Mouse (Mus musculus) spleen, adult 2 months (tissue): ENCODE measurements around the gene Zfp688. TPM values are rescaled to one million over a fixed set of nuclear protein-coding genes. Genes with fewer than 3 reads are reported as not detected.

ENCODE experiments used
- DNase-seq, 2 experiments: peaks; one replicate each; pipeline versions ENCODE4 v3.0.0 to v3.0.0-alpha.2; 2012 to 2021; ENCODE audit warnings: low spot score in 2 of 2, low read depth in 1 of 2
- H3K27ac ChIP-seq: fragments of 200-500 bp; 2 replicates; pipeline ENCODE4 v1.5.1; 2012; ENCODE audit warnings: low read length, inconsistent platforms; ENCODE audit not compliant: insufficient read depth
- H3K27me3 ChIP-seq: fragments of 200-500 bp; 2 replicates; pipeline ENCODE4 v1.6.1; 2012; ENCODE audit warnings: mild to moderate bottlenecking, moderate library complexity, low read length, inconsistent platforms; ENCODE audit not compliant: control insufficient read depth, insufficient read depth
- H3K36me3 ChIP-seq: fragments of 200-500 bp; 2 replicates; pipeline ENCODE4 v1.6.1; 2012; ENCODE audit warnings: mild to moderate bottlenecking, low read length, inconsistent platforms; ENCODE audit not compliant: control insufficient read depth, insufficient read depth
- H3K4me1 ChIP-seq: fragments of 200-500 bp; 2 replicates; pipeline ENCODE4 v1.6.1; 2011; ENCODE audit warnings: inconsistent platforms; ENCODE audit not compliant: control insufficient read depth, insufficient read depth, insufficient read length
- H3K4me3 ChIP-seq: fragments of 200-500 bp; 2 replicates; pipeline ENCODE4 v1.5.1; 2011; ENCODE audit warnings: mild to moderate bottlenecking, inconsistent platforms; ENCODE audit not compliant: insufficient read depth, insufficient read length; ENCODE audit errors: extremely low read depth
- CTCF ChIP-seq: fragments of 200-500 bp; IDR thresholded peaks from 2 replicates; pipeline ENCODE4 v1.5.1; 2011; ENCODE audit warnings: mild to moderate bottlenecking, inconsistent platforms; ENCODE audit not compliant: insufficient read depth, insufficient read length, insufficient replicate concordance; ENCODE audit errors: extremely low read depth
- POLR2A ChIP-seq: fragments of 200-500 bp; IDR thresholded peaks from 2 replicates; pipeline ENCODE4 v1.6.1; 2011; ENCODE audit warnings: low read depth, low read length, inconsistent platforms
- WGBS: fragments of 180-500 bp; shearing (Covaris S2); methylation state at CpG from one replicate; pipeline ENCODE4 v1.1.7; 2018; 5-methylcytosine and 5-hydroxymethylcytosine counted together
- polyA plus RNA-seq: library from polyadenylated mRNA; depleted of rRNA; stranded (reverse); fragments of >200 nt; gene quantifications from 2 replicates; pipeline ENCODE4 v1.2.3, GENCODE M21; 2012

Zfp688 gene
- polyA plus RNA-seq, 1 experiment, result 24.9 TPM

DNA sequence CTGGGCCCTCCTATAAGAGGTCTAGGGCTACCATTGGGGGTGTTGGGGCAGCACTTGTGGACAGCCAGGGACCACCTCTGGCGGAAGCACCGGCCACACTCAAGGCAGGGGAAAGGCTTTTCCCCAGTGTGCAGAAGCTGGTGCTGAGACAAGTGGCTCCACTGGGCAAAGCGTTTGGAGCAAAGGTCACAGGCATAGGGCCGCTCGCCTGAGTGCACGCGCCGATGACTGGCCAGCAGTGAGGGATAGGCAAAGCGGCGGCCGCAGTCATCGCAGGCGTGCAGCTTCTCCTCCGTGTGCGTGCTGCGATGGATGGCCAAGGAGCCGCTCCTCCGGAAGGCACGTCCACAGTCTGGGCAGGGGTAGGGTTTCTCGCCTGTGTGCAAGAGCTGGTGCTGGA, 22.1 kb upstream of the Zfp688 start:
- Histone ChIP-seq H3K4me1 (no peaks in the 10 kb centered on the region), H3K27me3 (no peaks in the 10 kb centered on the region), H3K4me3 (no peak overlapping the region), H3K36me3 (peaks cover 15% of the 10 kb centered on the region), H3K27ac (no peak overlapping the region)
- TF ChIP-seq POLR2A (no peak), CTCF (no peak)
- 96% methylated on average over 20 of the region's 20 CpGs for WGBS
- no peak for DNase-seq

DNA sequence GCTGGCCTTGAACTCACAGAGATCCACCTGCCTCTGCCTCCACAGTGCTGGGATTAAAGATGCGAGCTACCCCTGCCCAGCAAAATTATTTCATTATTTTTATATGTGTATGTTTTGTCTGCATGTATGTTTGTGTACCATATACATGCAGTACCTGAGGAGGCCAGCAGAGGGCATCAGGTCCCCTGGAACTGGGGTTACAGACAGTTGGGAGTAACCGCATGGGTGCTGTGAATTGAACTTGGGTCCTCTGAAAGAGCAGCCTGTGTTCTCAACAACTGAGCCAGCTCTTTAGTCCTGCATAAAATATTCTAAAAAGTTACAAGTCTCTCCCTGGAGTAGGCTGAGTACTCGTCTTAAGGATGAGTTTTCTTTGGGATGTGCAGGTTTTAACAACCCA, 15.9 kb upstream of the Zfp688 start:
- Histone ChIP-seq H3K27me3 (no peaks in the 10 kb centered on the region), H3K27ac (no peak overlapping the region), H3K4me1 (no peaks in the 10 kb centered on the region), H3K4me3 (no peak overlapping the region), H3K36me3 (peaks cover 2% of the 10 kb centered on the region; the same call in 1 of the 2 replicates)
- 94% methylated on average over 3 of the region's 3 CpGs for WGBS
- no peak for DNase-seq
- no peak for TF ChIP-seq POLR2A
- peak; percentile 31; the same call in 1 of the 2 replicates for TF ChIP-seq CTCF

DNA sequence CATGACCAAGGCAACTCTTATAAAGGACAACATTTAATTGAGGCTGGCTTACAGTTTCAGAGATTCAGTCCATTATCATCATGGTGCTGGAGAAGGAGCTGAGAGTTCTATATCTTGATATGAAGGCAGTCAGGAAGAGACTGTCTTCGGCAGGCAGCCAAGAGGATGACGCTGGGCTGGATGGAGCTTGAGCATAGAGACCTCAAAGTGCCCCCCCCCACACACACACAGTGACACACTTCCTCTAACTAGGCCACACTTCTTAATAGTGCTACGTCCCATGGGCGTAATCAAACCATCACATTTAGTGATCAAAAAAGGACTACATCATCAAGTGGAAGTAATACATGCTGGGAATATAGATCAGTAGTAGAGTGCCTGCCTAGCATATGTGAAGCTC, 13.3 kb upstream of the Zfp688 start:
- no peak for DNase-seq
- H3K27ac ChIP-seq, result no peak overlapping the region
- no peak for TF ChIP-seq POLR2A
- no peak for TF ChIP-seq CTCF
- no peaks in the 10 kb centered on the region for H3K27me3 ChIP-seq
- no peaks in the 10 kb centered on the region for H3K36me3 ChIP-seq
- no peaks in the 10 kb centered on the region for H3K4me1 ChIP-seq
- 82% methylated on average over 4 of the region's 4 CpGs for WGBS
- H3K4me3 ChIP-seq, result no peak overlapping the region

DNA sequence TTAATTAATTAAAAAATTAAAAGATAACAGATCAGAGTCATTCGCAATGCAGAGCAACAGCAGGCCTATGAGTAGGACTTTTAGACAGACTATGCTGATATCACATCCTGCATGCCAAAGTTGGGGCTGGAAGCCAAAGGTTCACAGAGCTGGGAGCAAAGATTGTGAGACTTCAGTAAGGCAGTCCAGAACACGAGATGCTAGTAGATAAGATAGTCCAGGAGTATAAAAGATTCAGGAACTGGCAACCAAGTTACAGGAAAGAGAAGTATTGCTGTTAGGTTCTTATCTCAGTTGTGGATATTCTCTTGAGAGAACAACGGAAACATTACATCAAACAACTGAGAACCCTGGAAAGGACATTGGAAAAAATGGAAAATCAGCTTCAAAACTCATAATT, 4.5 kb upstream of the Zfp688 start:
- no peak for DNase-seq
- WGBS, result 66% methylated on average over 3 of the region's 3 CpGs
- no peak overlapping the region for H3K27ac ChIP-seq

DNA sequence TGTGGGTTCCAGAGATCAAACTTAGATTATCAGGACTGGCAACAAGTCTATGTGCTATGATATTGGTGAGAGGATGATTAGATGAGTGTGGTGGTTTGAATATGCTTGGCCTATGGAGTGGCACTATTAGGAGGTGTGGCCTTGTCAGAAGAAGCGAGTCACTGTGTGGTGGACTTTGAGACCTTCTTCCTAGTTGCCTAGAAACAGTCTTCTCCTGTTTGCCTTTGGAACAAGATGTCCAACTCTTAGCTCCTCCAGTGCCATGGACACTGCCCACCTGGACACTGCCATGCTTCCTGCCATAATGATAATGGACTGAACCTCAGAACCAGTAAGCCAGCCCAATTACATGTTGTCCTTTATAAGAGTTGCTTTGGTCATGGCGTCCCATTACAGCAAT, 4.0 kb upstream of the Zfp688 start:
- H3K36me3 ChIP-seq, result no peaks in the 10 kb centered on the region
- DNase-seq, result no peak
- H3K27me3 ChIP-seq, result no peaks in the 10 kb centered on the region
- H3K4me3 ChIP-seq, result no peak overlapping the region
- H3K4me1 ChIP-seq, result 0 out of 2 replicates have a peak, but pooled peaks cover 3% of the 10 kb centered on the region
- no peak for TF ChIP-seq POLR2A
- TF ChIP-seq CTCF, result no peak
- no peak overlapping the region for H3K27ac ChIP-seq
- WGBS, result 92% methylated on average over 2 of the region's 2 CpGs

More for the DNA sequence above, 4.5 kb upstream of the Zfp688 start:
- TF ChIP-seq CTCF (no peak), POLR2A (no peak)
- H3K4me1 ChIP-seq, result 0 out of 2 replicates have a peak, but pooled peaks cover under 1% of the 10 kb centered on the region
- no peaks in the 10 kb centered on the region for H3K36me3 ChIP-seq
- H3K27me3 ChIP-seq, result no peaks in the 10 kb centered on the region
- no peak overlapping the region for H3K4me3 ChIP-seq

DNA sequence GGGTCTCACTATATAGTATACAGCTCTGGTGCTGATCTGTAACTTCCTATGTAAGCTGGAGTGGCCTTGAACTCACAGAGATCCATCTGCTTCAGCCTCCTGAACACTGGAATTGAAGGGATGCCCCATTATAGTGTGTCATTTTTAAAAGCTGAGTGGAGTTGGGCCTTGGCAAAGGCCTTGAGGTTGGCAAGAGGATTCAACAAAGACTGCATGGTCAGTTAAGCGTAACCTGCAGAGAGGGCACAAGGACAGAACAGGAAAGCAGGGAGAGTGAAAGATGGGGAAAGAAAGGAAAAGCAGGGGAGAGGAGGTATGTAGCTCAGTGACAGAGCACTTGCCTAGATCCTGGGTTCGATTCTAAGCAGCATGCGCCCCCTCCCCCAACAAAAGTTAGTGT, 3.4 kb upstream of the Zfp688 start:
- Histone ChIP-seq H3K27ac (no peak overlapping the region), H3K4me3 (no peak overlapping the region), H3K4me1 (0 out of 2 replicates have a peak, but pooled peaks cover 3% of the 10 kb centered on the region), H3K27me3 (no peaks in the 10 kb centered on the region), H3K36me3 (no peaks in the 10 kb centered on the region)
- no peak for TF ChIP-seq POLR2A
- TF ChIP-seq CTCF, result no peak
- 90% methylated on average over 3 of the region's 3 CpGs for WGBS
- DNase-seq, result no peak

DNA sequence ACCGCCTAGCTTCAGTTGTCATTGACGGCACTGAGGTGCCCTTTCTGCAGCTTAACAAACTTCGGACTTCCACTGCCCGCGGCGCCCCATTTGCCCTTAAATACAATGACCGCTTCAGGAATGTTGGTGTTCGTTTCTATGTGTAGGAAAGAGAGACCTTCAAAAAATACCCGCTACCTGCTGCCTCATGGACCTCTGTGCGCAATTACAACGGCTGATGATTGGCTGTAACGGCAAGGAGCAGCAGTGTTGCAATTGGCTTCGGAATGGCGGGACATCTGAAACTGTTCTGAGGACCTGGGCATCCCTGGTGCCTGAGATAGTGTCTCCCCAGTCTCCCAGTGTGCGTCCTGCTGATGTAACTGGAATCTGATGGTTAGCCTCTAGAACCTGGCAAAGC, 379 bp upstream of the Zfp688 start:
- H3K4me3 ChIP-seq, result peak overlapping the region; percentile 51
- no peak overlapping the region for H3K27ac ChIP-seq
- peaks cover 7% of the 10 kb centered on the region for H3K36me3 ChIP-seq
- H3K27me3 ChIP-seq, result no peaks in the 10 kb centered on the region
- 2% methylated on average over 15 of the region's 15 CpGs for WGBS
- no peak for DNase-seq
- 0 out of 2 replicates have a peak, but pooled peaks cover 3% of the 10 kb centered on the region for H3K4me1 ChIP-seq
- no peak for TF ChIP-seq CTCF
- TF ChIP-seq POLR2A, result no peak
